Mouse (Mus musculus) liver, postnatal 0 days (tissue): Measurements from ENCODE around the gene Wdfy1.

ENCODE experiments used
- CTCF ChIP-seq: sonication (generic); IDR thresholded peaks from 2 replicates; pipeline ENCODE4 v1.5.1; 2016; ENCODE audit warnings: antibody characterized with exemption, low read depth
- EP300 ChIP-seq: IDR thresholded peaks from 2 replicates; pipeline ENCODE4 v1.6.1; 2016; ENCODE audit warnings: antibody characterized with exemption, low read depth, mild to moderate bottlenecking

GRCm38 (mm10) chr1:79764031-79764430, 11.9 kb downstream of the Wdfy1 start:
- TF ChIP-seq CTCF, result no peak
- TF ChIP-seq EP300, result no peak
